Mouse (Mus musculus) heart, embryonic 15.5 days (tissue): ENCODE results near the gene Tgfbi. TPM values are rescaled to one million over a fixed set of nuclear protein-coding genes. Genes with fewer than 3 reads are reported as not detected.

ENCODE experiments used
- ATAC-seq: fragments of 200-750 bp; cut with Nextera tagmentation; replicated peaks from 2 replicates; pipeline ENCODE4 v1.8.0; 2017; ENCODE audit warnings: low read depth, moderate TSS enrichment; ENCODE audit not compliant: insufficient number of reproducible peaks, insufficient read depth, low FRiP score
- H3K27ac ChIP-seq: fragments of 300-500 bp; sonication (generic); 2 replicates; pipeline ENCODE4 v1.5.1; 2015; ENCODE audit warnings: mild to moderate bottlenecking, inconsistent platforms
- H3K27me3 ChIP-seq: fragments of 300-500 bp; sonication (generic); 2 replicates; pipeline ENCODE4 v1.6.1; 2015; ENCODE audit warnings: inconsistent platforms
- H3K36me3 ChIP-seq: fragments of 300-500 bp; sonication (generic); 2 replicates; pipeline ENCODE4 v1.6.1; 2015; ENCODE audit warnings: mild to moderate bottlenecking, inconsistent platforms
- H3K4me1 ChIP-seq: fragments of 300-500 bp; sonication (generic); replicated peaks from 2 replicates; pipeline ENCODE4 v1.6.1; 2015; ENCODE audit warnings: inconsistent platforms
- H3K4me2 ChIP-seq: fragments of 300-500 bp; sonication (generic); 2 replicates; pipeline ENCODE4 v1.6.1; 2015; ENCODE audit warnings: inconsistent platforms, mild to moderate bottlenecking, moderate library complexity
- H3K4me3 ChIP-seq: fragments of 300-500 bp; sonication (generic); 2 replicates; pipeline ENCODE4 v1.5.1; 2015; ENCODE audit warnings: mild to moderate bottlenecking, inconsistent platforms
- H3K9ac ChIP-seq: fragments of 300-500 bp; sonication (generic); 2 replicates; pipeline ENCODE4 v1.6.1; 2015; ENCODE audit warnings: mild to moderate bottlenecking, inconsistent platforms
- H3K9me3 ChIP-seq: fragments of 300-500 bp; sonication (generic); replicated peaks from 2 replicates; pipeline ENCODE4 v1.6.1; 2016; ENCODE audit warnings: inconsistent platforms
- WGBS: fragments of 180-500 bp; shearing (Covaris S2); methylation state at CpG from one replicate; pipeline ENCODE4 v1.1.7; 2015; ENCODE audit warnings: mixed read lengths; 5-methylcytosine and 5-hydroxymethylcytosine counted together
- polyA plus RNA-seq: library from polyadenylated mRNA; unstranded; fragments of >200 nt; fragmentation: Nextera tagmentation; extraction: Ambion mirVana; gene quantifications from 2 replicates; pipeline ENCODE4 v1.2.1, GENCODE M21; 2015

Tgfbi gene
- polyA plus RNA-seq, 1 experiment from 2014 or later: 36.9 TPM

DNA sequence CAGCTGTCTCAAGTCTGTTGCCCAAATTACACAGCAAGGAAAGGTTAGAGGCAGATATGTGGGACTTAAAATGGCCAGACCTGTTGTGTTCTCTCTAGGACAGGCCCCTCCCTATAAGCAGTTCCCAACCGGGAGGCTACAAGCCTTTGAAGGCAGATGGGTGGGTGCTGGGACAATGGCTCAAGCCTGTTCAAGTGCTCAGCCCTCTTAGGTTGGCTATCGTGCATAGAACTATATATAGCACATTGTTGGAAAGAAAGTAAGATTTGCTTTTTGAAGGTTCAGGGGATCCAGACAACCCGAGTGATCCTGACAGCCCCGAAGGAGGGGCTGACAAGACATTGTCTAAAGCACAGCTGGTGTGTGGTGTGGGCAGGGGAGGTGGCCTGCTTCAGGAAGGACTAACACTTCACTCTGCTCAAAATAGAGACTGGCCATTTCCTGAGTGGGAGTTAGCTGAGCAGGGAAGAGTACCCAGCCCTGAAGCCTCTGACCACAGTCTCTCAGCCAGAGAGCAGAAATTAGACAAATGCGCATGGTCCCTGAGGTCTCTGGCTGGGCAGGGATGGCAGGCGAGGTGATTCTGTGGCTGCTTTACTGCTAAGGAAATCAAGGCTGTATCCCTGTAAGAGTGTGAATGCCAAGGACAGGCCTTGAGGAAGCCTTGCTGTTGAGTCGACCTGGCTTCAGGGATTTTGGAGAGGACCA lies 52.7 kb downstream of the Tgfbi start:
- H3K4me1 ChIP-seq: peaks cover 27% of the 10 kb centered on the region
- no peaks in the 10 kb centered on the region for H3K27me3 ChIP-seq
- peak overlapping the region; percentile 84 for H3K27ac ChIP-seq
- H3K4me2 ChIP-seq: peak overlapping the region; percentile 32
- 26% methylated on average over 7 of the region's 7 CpGs for WGBS
- peak; percentile 81 for ATAC-seq
- no peaks in the 10 kb centered on the region for H3K9me3 ChIP-seq
- no peaks in the 10 kb centered on the region for H3K36me3 ChIP-seq
- H3K9ac ChIP-seq: no peak overlapping the region
- no peak overlapping the region for H3K4me3 ChIP-seq

DNA sequence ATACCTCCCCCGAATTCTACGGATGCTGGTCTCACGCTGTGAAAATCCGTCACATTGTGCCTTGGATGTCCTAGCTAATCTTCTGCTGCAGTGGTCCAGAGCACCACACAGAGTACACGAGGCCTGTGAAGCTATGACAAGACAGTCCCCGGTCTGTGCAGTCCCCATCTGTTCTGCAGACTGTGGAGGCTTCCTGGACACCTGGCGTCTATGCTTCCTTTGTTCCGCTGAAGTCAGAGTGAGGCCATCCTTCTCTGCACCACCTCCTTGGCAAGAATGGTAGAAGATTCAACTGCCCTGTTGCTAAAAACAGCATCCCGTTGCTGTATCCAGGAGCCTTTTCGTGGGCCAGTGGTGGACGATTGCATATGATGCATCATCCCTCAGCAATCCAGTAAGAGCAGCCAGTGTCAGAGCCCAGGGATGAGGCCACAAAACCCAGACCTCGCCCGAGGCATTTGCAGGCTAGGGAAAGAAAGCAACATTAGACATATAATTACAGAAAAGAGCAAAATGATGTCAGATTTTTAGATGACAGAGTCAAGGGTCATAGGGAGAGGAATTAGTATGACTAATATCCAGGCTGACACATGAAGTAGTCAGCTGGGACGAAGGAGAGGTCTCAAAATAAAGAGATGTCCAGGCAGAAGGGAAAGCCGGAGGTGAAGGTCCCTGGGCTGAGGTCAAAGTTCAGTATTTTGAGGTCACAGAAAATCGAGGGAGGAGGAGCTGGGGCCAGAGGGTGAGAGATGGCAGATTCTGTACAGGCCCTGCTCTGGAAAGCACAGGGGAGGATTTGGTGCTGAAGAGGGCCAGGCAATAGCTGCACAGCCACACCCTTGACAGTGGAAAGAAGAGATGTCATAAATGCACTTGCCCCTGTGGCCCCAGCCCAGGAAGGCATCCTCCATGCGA lies 55.2 kb downstream of the Tgfbi start:
- H3K9me3 ChIP-seq: no peaks in the 10 kb centered on the region
- no peaks in the 10 kb centered on the region for H3K27me3 ChIP-seq
- H3K4me1 ChIP-seq: peaks cover 21% of the 10 kb centered on the region
- ATAC-seq: no peak
- no peak overlapping the region for H3K4me2 ChIP-seq
- 69% methylated on average over 17 of the region's 17 CpGs for WGBS
- no peak overlapping the region for H3K9ac ChIP-seq
- H3K36me3 ChIP-seq: no peaks in the 10 kb centered on the region
- no peak overlapping the region for H3K4me3 ChIP-seq
- H3K27ac ChIP-seq: no peak overlapping the region

DNA sequence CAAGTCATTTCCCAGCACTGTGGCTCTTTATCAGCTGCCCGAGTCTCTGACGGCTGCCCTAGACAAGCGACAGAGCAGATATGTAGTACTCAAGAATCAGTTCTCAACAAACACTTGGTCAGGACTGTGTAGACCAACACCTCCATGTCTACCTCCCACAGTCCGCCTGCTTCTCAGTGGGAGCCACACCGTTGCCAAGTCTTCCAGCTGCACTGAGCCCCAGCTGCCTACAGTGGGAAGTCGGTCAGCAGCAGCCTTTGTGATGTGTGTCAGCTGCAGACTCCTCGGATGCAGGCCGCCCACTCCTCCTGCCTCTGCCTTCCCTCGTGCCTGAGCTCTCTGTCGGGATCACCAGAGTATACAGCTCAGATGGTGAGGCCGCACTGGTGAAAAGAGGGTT lies 61.9 kb downstream of the Tgfbi start:
- ATAC-seq: no peak
- WGBS: 33% methylated on average over 11 of the region's 11 CpGs
- 0 out of 2 replicates have a peak, but pooled peaks cover 5% of the 10 kb centered on the region for H3K4me1 ChIP-seq
- no peaks in the 10 kb centered on the region for H3K27me3 ChIP-seq
- H3K36me3 ChIP-seq: no peaks in the 10 kb centered on the region
- no peak overlapping the region for H3K9ac ChIP-seq
- no peaks in the 10 kb centered on the region for H3K9me3 ChIP-seq
- H3K4me3 ChIP-seq: no peak overlapping the region
- no peak overlapping the region for H3K4me2 ChIP-seq
- H3K27ac ChIP-seq: no peak overlapping the region

DNA sequence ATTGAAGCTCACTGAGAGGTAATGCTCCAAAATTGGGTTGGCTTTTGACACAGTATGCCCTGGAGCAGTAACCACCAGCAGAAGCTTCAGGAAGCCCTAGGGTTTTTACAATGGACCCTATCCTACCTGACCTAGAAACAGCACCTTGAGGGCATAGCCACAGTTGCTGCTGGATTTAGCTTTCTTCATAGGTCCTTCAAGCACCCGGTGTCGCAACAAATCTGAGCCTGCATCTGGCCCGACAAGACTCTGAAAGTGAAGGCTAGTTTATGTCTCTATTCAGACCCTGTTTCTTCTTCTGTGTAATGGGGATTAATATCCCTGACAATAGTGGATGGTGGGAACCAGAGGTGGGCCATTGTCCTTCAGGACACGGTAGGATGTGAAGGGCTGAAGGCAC lies 68.4 kb downstream of the Tgfbi start:
- Histone ChIP-seq H3K4me3 (no peak overlapping the region), H3K4me2 (0 out of 2 replicates have a peak overlapping the region, but pooled peaks have one; percentile 7), H3K27me3 (no peaks in the 10 kb centered on the region), H3K27ac (peak overlapping the region; percentile 52), H3K36me3 (no peaks in the 10 kb centered on the region), H3K9ac (no peak overlapping the region), H3K4me1 (peaks cover 27% of the 10 kb centered on the region), H3K9me3 (no peaks in the 10 kb centered on the region)
- 67% methylated on average over 4 of the region's 4 CpGs for WGBS
- no peak for ATAC-seq

DNA sequence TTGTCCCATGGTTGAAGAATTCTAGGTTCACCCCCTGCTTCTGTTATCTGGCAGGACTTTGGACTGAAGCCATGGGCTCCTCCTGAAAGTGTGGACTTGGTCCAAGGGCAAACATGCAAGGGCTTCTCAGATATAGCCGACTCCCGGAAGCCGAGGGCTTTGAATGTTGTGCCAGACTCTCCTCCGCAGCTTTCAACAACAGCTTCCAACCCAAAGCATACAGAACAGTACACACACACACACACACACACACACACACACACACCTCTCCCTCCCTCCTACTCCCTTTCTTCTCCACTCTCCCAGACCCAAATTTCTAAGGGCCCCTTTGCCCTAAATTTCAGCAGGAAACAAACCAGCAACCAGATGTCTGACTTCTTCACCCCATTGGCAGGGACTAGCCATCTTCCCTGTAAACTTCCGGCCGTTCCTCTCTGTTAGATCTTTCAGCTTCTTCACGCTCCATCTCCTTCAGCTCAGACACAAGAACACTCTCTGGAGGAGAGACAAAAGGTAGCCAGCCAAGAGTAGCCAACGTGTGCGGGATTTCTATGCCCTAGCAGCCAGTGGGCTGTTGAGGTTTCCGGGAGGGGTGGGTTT lies 69.0 kb downstream of the Tgfbi start:
- peak; percentile 78 for ATAC-seq
- no peak overlapping the region for H3K9ac ChIP-seq
- WGBS: 28% methylated on average over 10 of the region's 10 CpGs

DNA sequence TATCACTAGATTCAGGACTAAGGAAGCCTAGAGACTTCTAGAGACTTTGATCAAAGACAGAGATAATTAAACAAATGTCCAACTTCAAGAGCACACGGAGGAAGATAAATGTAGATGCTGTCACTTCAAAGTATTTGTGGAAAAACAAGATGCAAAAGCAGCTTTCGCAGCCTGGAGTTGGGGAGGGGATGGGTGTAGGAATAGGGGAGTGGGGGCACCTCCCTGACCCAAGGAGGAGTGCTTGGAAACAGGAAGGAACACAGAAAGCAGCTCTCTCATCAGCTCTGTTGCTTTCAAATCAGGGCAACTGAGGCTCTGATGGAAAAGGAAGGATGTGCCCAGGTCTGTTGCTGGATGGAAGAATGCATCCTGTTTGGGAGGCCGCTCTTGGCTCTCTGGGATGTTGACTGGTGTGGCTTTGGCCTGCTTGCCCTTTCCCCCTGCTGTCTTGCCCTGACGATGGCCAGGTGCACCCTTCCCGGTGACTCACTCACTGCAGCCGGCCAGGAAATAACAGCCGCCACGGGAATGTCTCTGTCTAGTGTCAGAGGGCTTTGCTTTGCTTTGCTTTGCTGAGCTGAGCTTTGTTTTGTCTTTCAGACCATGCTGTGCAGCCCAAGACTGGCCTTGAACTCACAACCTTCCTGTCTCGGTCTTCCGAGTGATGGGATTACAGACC lies 69.6 kb downstream of the Tgfbi start:
- peak overlapping the region; percentile 52 for H3K27ac ChIP-seq
- H3K4me3 ChIP-seq: no peak overlapping the region
- H3K9me3 ChIP-seq: no peaks in the 10 kb centered on the region
- peaks cover 30% of the 10 kb centered on the region for H3K4me1 ChIP-seq
- WGBS: 43% methylated on average over 10 of the region's 10 CpGs
- no peak overlapping the region for H3K4me2 ChIP-seq
- no peaks in the 10 kb centered on the region for H3K27me3 ChIP-seq
- no peak overlapping the region for H3K9ac ChIP-seq
- 0 out of 2 replicates have a peak, but pooled peaks have one; percentile 27 for ATAC-seq
- H3K36me3 ChIP-seq: no peaks in the 10 kb centered on the region

More for the DNA sequence above, 69.0 kb downstream of the Tgfbi start:
- Histone ChIP-seq H3K27ac (peak overlapping the region; percentile 52), H3K4me2 (peak overlapping the region; percentile 7; the same call in 1 of the 2 replicates), H3K9me3 (no peaks in the 10 kb centered on the region), H3K4me1 (peaks cover 27% of the 10 kb centered on the region), H3K27me3 (no peaks in the 10 kb centered on the region), H3K4me3 (no peak overlapping the region), H3K36me3 (no peaks in the 10 kb centered on the region)

DNA sequence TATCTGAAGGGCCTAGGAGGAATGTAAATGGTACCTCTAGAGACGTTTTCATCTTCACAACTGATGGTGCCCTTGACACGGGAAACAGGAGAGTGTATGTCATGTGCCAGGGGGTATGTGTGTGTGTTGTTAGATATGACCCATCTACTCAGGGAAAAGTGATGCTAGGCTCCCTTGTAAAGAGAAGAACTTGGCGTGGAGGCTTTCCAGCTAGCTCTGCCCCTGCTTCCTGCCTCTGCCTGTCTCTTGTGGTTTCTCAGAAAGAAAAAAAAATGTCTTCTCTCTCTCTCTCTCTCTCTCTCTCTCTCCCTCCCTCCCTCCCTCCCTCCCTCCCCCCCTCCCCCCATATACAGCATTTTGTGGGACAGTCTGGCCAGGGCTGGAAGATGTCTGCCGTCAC lies 72.6 kb downstream of the Tgfbi start:
- H3K27ac ChIP-seq: peak overlapping the region; percentile 43; the same call in 1 of the 2 replicates
- no peak overlapping the region for H3K4me3 ChIP-seq
- H3K4me1 ChIP-seq: peaks cover 30% of the 10 kb centered on the region
- no peaks in the 10 kb centered on the region for H3K36me3 ChIP-seq
- H3K9ac ChIP-seq: no peak overlapping the region
- no peaks in the 10 kb centered on the region for H3K9me3 ChIP-seq
- ATAC-seq: no peak
- WGBS: 62% methylated on average over 4 of the region's 4 CpGs
- H3K4me2 ChIP-seq: peak overlapping the region; percentile 31
- H3K27me3 ChIP-seq: 0 out of 2 replicates have a peak, but pooled peaks cover 4% of the 10 kb centered on the region

DNA sequence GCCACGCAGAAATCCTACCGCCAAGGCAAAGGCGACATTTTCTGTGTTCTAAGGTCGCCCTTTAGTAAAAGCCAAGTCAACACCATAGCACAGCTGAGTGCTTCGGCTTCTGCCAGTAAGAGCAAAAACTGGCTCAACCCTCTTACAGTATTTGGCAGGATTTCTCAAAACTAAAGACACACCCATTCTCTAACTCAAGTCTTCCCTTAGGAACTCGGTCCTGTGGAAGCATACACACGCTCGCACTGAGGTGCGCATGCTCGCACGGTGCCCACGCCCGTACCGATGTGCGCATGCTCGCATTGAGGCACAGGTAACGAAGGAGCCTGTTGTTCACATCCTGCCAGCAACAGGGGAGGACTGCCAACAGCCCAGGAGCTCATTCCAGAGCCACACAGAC lies 73.0 kb downstream of the Tgfbi start:
- H3K27me3 ChIP-seq: 0 out of 2 replicates have a peak, but pooled peaks cover 4% of the 10 kb centered on the region
- H3K4me3 ChIP-seq: no peak overlapping the region
- H3K9me3 ChIP-seq: no peaks in the 10 kb centered on the region
- H3K27ac ChIP-seq: peak overlapping the region; percentile 43; the same call in 1 of the 2 replicates
- no peaks in the 10 kb centered on the region for H3K36me3 ChIP-seq
- ATAC-seq: no peak
- peaks cover 29% of the 10 kb centered on the region for H3K4me1 ChIP-seq
- WGBS: 69% methylated on average over 17 of the region's 17 CpGs
- H3K9ac ChIP-seq: no peak overlapping the region
- peak overlapping the region; percentile 31 for H3K4me2 ChIP-seq

DNA sequence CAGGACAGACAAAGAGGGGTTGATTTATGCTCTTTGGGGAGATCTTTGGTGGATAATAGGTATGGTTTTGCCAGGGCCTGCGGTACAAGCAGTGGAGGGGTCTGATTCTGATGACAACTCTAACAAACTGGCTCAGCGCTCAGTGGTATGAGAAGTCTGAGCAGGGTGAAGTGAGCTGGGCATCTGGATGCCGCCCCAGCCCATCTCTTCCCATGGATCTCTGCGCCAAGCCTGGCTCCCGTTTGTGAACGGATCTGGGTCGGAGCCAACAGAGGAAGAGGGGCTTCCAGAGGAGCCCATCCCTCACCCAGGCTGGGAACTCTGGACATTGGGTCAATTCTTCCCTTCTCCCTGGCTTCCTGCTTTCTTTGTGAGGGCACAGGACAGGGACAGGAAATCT lies 74.0 kb downstream of the Tgfbi start:
- WGBS: 83% methylated on average over 7 of the region's 7 CpGs
- Histone ChIP-seq H3K9me3 (no peaks in the 10 kb centered on the region), H3K4me1 (peaks cover 20% of the 10 kb centered on the region), H3K4me2 (no peak overlapping the region), H3K27ac (no peak overlapping the region), H3K9ac (no peak overlapping the region), H3K36me3 (no peaks in the 10 kb centered on the region), H3K27me3 (0 out of 2 replicates have a peak, but pooled peaks cover 4% of the 10 kb centered on the region), H3K4me3 (no peak overlapping the region)
- no peak for ATAC-seq
